Mouse (Mus musculus): ENCODE results near the gene Irak4. TPM values are rescaled to one million over a fixed set of nuclear protein-coding genes. Genes with fewer than 3 reads are reported as not detected.

Irak4 gene
- polyA plus RNA-seq, 1 experiment from 2014 or later: 16.1 TPM

- Histone ChIP-seq H3K4me2 (replicated peaks; ENCODE audit: low read depth) (no peak overlapping the region), H3K36me3 (ENCODE audit: control insufficient read depth, insufficient read depth) (no peaks in the 10 kb centered on the region), H3K4me1 (replicated peaks; ENCODE audit: control insufficient read depth, insufficient read depth, low read length) (no peaks in the 10 kb centered on the region), H3K9ac (ENCODE audit: low read depth, low read length) (no peak overlapping the region), H3K4me3 (ENCODE audit: low read depth, low read length) (no peak overlapping the region), H3K9me3 (ENCODE audit: control insufficient read depth) (no peaks in the 10 kb centered on the region), H3K27ac (ENCODE audit: low read depth, low read length) (no peak overlapping the region), H3K27me3 (replicated peaks; ENCODE audit: control insufficient read depth, insufficient read depth, low read length) (no peaks in the 10 kb centered on the region)
- ATAC-seq: peak; percentile 64; the same call in 1 of the 2 replicates
- WGBS: 58% methylated on average over 11 of the region's 11 CpGs
- no peak for TF ChIP-seq CTCF (IDR thresholded peaks at IDR 0.05; ENCODE audit: low read depth)
Observed at GRCm38 (mm10) chr15:94600145-94600707, 56.8 kb downstream of the Irak4 start.

GRCm38 (mm10) chr15:94601339-94601738 is 57.9 kb downstream of the Irak4 start:
- Histone ChIP-seq H3K4me1 (replicated peaks; ENCODE audit: control insufficient read depth, insufficient read depth, low read length) (no peaks in the 10 kb centered on the region), H3K36me3 (ENCODE audit: control insufficient read depth, insufficient read depth) (no peaks in the 10 kb centered on the region), H3K27ac (ENCODE audit: low read depth, low read length) (no peak overlapping the region), H3K4me2 (replicated peaks; ENCODE audit: low read depth) (no peak overlapping the region), H3K27me3 (replicated peaks; ENCODE audit: control insufficient read depth, insufficient read depth, low read length) (no peaks in the 10 kb centered on the region), H3K9ac (ENCODE audit: low read depth, low read length) (no peak overlapping the region), H3K9me3 (ENCODE audit: control insufficient read depth) (no peaks in the 10 kb centered on the region), H3K4me3 (ENCODE audit: low read depth, low read length) (no peak overlapping the region)
- WGBS: 17% methylated on average over 3 of the region's 3 CpGs
- peak; percentile 63 for ATAC-seq
- TF ChIP-seq CTCF (IDR thresholded peaks at IDR 0.05; ENCODE audit: low read depth): peak; percentile 81

- no peaks in the 10 kb centered on the region for H3K36me3 ChIP-seq (ENCODE audit: control insufficient read depth, insufficient read depth)
- no peaks in the 10 kb centered on the region for H3K27me3 ChIP-seq (replicated peaks; ENCODE audit: control insufficient read depth, insufficient read depth, low read length)
- no peaks in the 10 kb centered on the region for H3K9me3 ChIP-seq (ENCODE audit: control insufficient read depth)
- whole genome bisulfite sequencing: 63% methylated on average over 3 of the region's 3 CpGs
- H3K9ac ChIP-seq (ENCODE audit: low read depth, low read length): no peak overlapping the region
- no peak overlapping the region for H3K4me2 ChIP-seq (replicated peaks; ENCODE audit: low read depth)
- TF ChIP-seq CTCF (IDR thresholded peaks at IDR 0.05; ENCODE audit: low read depth): no peak
- no peak overlapping the region for H3K27ac ChIP-seq (ENCODE audit: low read depth, low read length)
- no peak for ATAC-seq
- H3K4me3 ChIP-seq (ENCODE audit: low read depth, low read length): no peak overlapping the region
- H3K4me1 ChIP-seq (replicated peaks; ENCODE audit: control insufficient read depth, insufficient read depth, low read length): no peaks in the 10 kb centered on the region
Observed at GRCm38 (mm10) chr15:94602441-94602840, 59.0 kb downstream of the Irak4 start.

- WGBS: 92% methylated on average over 8 of the region's 8 CpGs
- H3K4me3 ChIP-seq (ENCODE audit: low read depth, low read length): no peak overlapping the region
- no peaks in the 10 kb centered on the region for H3K9me3 ChIP-seq (ENCODE audit: control insufficient read depth)
- H3K9ac ChIP-seq (ENCODE audit: low read depth, low read length): no peak overlapping the region
- H3K27ac ChIP-seq (ENCODE audit: low read depth, low read length): no peak overlapping the region
- no peaks in the 10 kb centered on the region for H3K4me1 ChIP-seq (replicated peaks; ENCODE audit: control insufficient read depth, insufficient read depth, low read length)
- ATAC-seq: no peak
- no peak for TF ChIP-seq CTCF (IDR thresholded peaks at IDR 0.05; ENCODE audit: low read depth)
- no peaks in the 10 kb centered on the region for H3K36me3 ChIP-seq (ENCODE audit: control insufficient read depth, insufficient read depth)
- no peak overlapping the region for H3K4me2 ChIP-seq (replicated peaks; ENCODE audit: low read depth)
- no peaks in the 10 kb centered on the region for H3K27me3 ChIP-seq (replicated peaks; ENCODE audit: control insufficient read depth, insufficient read depth, low read length)
Observed at GRCm38 (mm10) chr15:94607768-94608167, 64.3 kb downstream of the Irak4 start.

- H3K9me3 ChIP-seq (ENCODE audit: control insufficient read depth): no peaks in the 10 kb centered on the region
- TF ChIP-seq CTCF (IDR thresholded peaks at IDR 0.05; ENCODE audit: low read depth): no peak
- H3K27me3 ChIP-seq (replicated peaks; ENCODE audit: control insufficient read depth, insufficient read depth, low read length): no peaks in the 10 kb centered on the region
- H3K9ac ChIP-seq (ENCODE audit: low read depth, low read length): no peak overlapping the region
- WGBS: 90% methylated on average over 11 of the region's 11 CpGs
- no peaks in the 10 kb centered on the region for H3K4me1 ChIP-seq (replicated peaks; ENCODE audit: control insufficient read depth, insufficient read depth, low read length)
- no peak overlapping the region for H3K27ac ChIP-seq (ENCODE audit: low read depth, low read length)
- no peak overlapping the region for H3K4me3 ChIP-seq (ENCODE audit: low read depth, low read length)
- H3K36me3 ChIP-seq (ENCODE audit: control insufficient read depth, insufficient read depth): no peaks in the 10 kb centered on the region
- no peak overlapping the region for H3K4me2 ChIP-seq (replicated peaks; ENCODE audit: low read depth)
- ATAC-seq: no peak
Observed at GRCm38 (mm10) chr15:94616036-94616435, 72.6 kb downstream of the Irak4 start.

- no peak for ATAC-seq
- H3K4me3 ChIP-seq (ENCODE audit: low read depth, low read length): no peak overlapping the region
- no peaks in the 10 kb centered on the region for H3K4me1 ChIP-seq (replicated peaks; ENCODE audit: control insufficient read depth, insufficient read depth, low read length)
- no peak overlapping the region for H3K4me2 ChIP-seq (replicated peaks; ENCODE audit: low read depth)
- H3K27ac ChIP-seq (ENCODE audit: low read depth, low read length): no peak overlapping the region
- no peak for TF ChIP-seq CTCF (IDR thresholded peaks at IDR 0.05; ENCODE audit: low read depth)
- no peak overlapping the region for H3K9ac ChIP-seq (ENCODE audit: low read depth, low read length)
- no peaks in the 10 kb centered on the region for H3K36me3 ChIP-seq (ENCODE audit: control insufficient read depth, insufficient read depth)
- H3K27me3 ChIP-seq (replicated peaks; ENCODE audit: control insufficient read depth, insufficient read depth, low read length): no peaks in the 10 kb centered on the region
- H3K9me3 ChIP-seq (ENCODE audit: control insufficient read depth): no peaks in the 10 kb centered on the region
Observed at GRCm38 (mm10) chr15:94620909-94621308, 77.5 kb downstream of the Irak4 start.

- H3K27ac ChIP-seq (ENCODE audit: low read depth, low read length): no peak overlapping the region
- no peak overlapping the region for H3K9ac ChIP-seq (ENCODE audit: low read depth, low read length)
- no peaks in the 10 kb centered on the region for H3K36me3 ChIP-seq (ENCODE audit: control insufficient read depth, insufficient read depth)
- TF ChIP-seq CTCF (IDR thresholded peaks at IDR 0.05; ENCODE audit: low read depth): no peak
- H3K4me3 ChIP-seq (ENCODE audit: low read depth, low read length): peak overlapping the region; percentile 60
- 51% methylated on average over 2 of the region's 2 CpGs for WGBS
- peak overlapping the region; percentile 98 for H3K4me2 ChIP-seq (replicated peaks; ENCODE audit: low read depth)
- ATAC-seq: no peak
- H3K9me3 ChIP-seq (ENCODE audit: control insufficient read depth): no peaks in the 10 kb centered on the region
- peaks cover 5% of the 10 kb centered on the region; the same call in 1 of the 2 replicates for H3K27me3 ChIP-seq (replicated peaks; ENCODE audit: control insufficient read depth, insufficient read depth, low read length)
- no peaks in the 10 kb centered on the region for H3K4me1 ChIP-seq (replicated peaks; ENCODE audit: control insufficient read depth, insufficient read depth, low read length)
Observed at GRCm38 (mm10) chr15:94628463-94628829, 85.0 kb downstream of the Irak4 start.
